Mouse (Mus musculus) kidney, embryonic 16.5 days (tissue): ENCODE data around the gene Hist2h2aa1. TPM values are rescaled to one million over a fixed set of nuclear protein-coding genes. Genes with fewer than 3 reads are reported as not detected.
A peak's percentile ranks its signal among the peaks of the same experiment; 100 is the strongest.
"Not testable (repeated sequence)": the region's sequence is repeated elsewhere in the genome, so short reads cannot be mapped to it uniquely, and the experiment has no call there.

Experiments
- ATAC-seq: fragments of 200-750 bp; cut with Nextera tagmentation; 2 replicates; pipeline ENCODE4 v1.8.0; 2017; ENCODE audit warnings: moderate TSS enrichment; ENCODE audit not compliant: low FRiP score, low TSS enrichment
- H3K27ac ChIP-seq: fragments of 300-500 bp; sonication (generic); 2 replicates; pipeline ENCODE4 v1.5.1; 2014; ENCODE audit warnings: low read length
- H3K27me3 ChIP-seq: fragments of 300-500 bp; sonication (generic); 2 replicates; pipeline ENCODE4 v1.6.1; 2014; ENCODE audit warnings: low read length, control low read depth, mixed read lengths; ENCODE audit not compliant: insufficient read depth
- H3K36me3 ChIP-seq: fragments of 300-500 bp; sonication (generic); 2 replicates; pipeline ENCODE4 v1.6.1; 2014; ENCODE audit warnings: low read length, control low read depth, mixed read lengths; ENCODE audit not compliant: insufficient read depth
- H3K4me1 ChIP-seq: fragments of 300-500 bp; sonication (generic); 2 replicates; pipeline ENCODE4 v1.6.1; 2014; ENCODE audit warnings: low read length, control low read depth, mixed read lengths; ENCODE audit not compliant: insufficient read depth
- H3K4me2 ChIP-seq: fragments of 300-500 bp; sonication (generic); replicated peaks from 2 replicates; pipeline ENCODE4 v1.6.1; 2014; ENCODE audit warnings: low read depth, low read length
- H3K4me3 ChIP-seq: fragments of 300-500 bp; sonication (generic); 2 replicates; pipeline ENCODE4 v1.5.1; 2014; ENCODE audit warnings: mild to moderate bottlenecking, low read length
- H3K9ac ChIP-seq: fragments of 300-500 bp; sonication (generic); replicated peaks from 2 replicates; pipeline ENCODE4 v1.6.1; 2014; ENCODE audit warnings: low read length
- H3K9me3 ChIP-seq: fragments of 300-500 bp; sonication (generic); 2 replicates; pipeline ENCODE4 v1.6.1; 2016; ENCODE audit warnings: low read length, control low read depth
- WGBS: fragments of 180-500 bp; shearing (Covaris S2); extraction: QIAGEN DNeasy Blood & Tissue Kit; methylation state at CpG from one replicate; pipeline ENCODE4 v1.1.7; 2014; 5-methylcytosine and 5-hydroxymethylcytosine counted together
- polyA plus RNA-seq: library from polyadenylated mRNA; unstranded; fragments of >200 nt; fragmentation: Nextera tagmentation; extraction: Ambion mirVana; gene quantifications from 2 replicates; pipeline ENCODE4 v1.2.1, GENCODE M21; 2015

Hist2h2aa1 gene
- polyA plus RNA-seq, 1 experiment from 2014 or later, result 14.2 TPM

DNA sequence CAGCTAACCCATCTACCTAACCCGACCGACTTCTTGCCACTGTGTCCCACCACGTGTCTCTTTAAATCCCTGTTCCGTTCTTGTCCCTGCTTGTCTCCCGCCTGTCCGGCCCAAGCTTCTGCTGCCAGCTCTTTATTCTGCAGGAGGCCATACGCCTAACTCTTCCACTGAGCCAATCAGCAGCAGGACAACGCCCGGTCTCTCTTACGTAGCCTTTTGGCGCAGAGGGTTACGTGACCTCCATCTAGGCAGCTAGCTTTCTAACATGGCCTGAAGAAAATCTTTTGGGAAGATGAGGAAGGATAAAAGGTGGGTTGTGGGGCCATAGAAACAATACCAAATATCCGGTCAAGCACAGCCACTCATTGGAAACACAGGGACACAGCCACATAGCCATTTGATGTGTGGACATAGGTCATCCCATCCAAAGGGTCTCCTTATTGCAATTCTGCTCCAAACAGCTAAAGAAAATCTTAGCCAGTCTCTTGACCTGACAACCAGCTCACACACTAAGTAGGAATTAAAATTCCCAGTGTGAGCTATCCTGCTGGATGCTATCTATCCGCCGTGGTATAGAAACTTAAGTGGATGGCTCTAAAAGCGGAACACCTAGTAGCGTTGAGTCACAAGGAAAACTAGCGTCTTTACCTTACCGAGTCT is 17.0 kb downstream of the Hist2h2aa1 start:
- ATAC-seq, result peak; percentile 87
- Histone ChIP-seq H3K9ac (peak overlapping the region; percentile 85), H3K4me3 (peak overlapping the region; percentile 55), H3K9me3 (no peaks in the 10 kb centered on the region), H3K4me1 (peaks cover 23% of the 10 kb centered on the region), H3K4me2 (peak overlapping the region; percentile 79), H3K27me3 (no peaks in the 10 kb centered on the region), H3K36me3 (no peaks in the 10 kb centered on the region), H3K27ac (peak overlapping the region; percentile 99)
- WGBS, result under 1% methylated on average over 19 of the region's 19 CpGs

- Histone ChIP-seq H3K36me3 (no peaks in the 10 kb centered on the region), H3K27me3 (no peaks in the 10 kb centered on the region), H3K9me3 (no peaks in the 10 kb centered on the region), H3K4me1 (peaks cover 30% of the 10 kb centered on the region), H3K4me2 (peak within 1 kb of the TSS; percentile 79), H3K27ac (peak within 1 kb of the TSS; percentile 99), H3K4me3 (peak within 1 kb of the TSS; percentile 55), H3K9ac (peak within 1 kb of the TSS; percentile 85)
- under 1% methylated on average over 40 of the region's 40 CpGs for whole genome bisulfite sequencing
- ATAC-seq, result peak; percentile 90
These were observed 17.8 kb downstream of the Hist2h2aa1 start, which contains the start of gene Hist2h4 for GRCm38 (mm10) chr3:96262979-96263550. TSS of gene Hist2h4 (minus strand) at chr3:96263311.

GRCm38 (mm10) chr3:96263558-96264403 is 18.5 kb downstream of the Hist2h2aa1 start:
- WGBS, result 4% methylated on average over 27 of the region's 27 CpGs
- Histone ChIP-seq H3K36me3 (no peaks in the 10 kb centered on the region), H3K27me3 (no peaks in the 10 kb centered on the region), H3K9ac (peak overlapping the region; percentile 71), H3K9me3 (no peaks in the 10 kb centered on the region), H3K4me2 (peak overlapping the region; percentile 79), H3K4me1 (peaks cover 32% of the 10 kb centered on the region), H3K4me3 (peak overlapping the region; percentile 55), H3K27ac (peak overlapping the region; percentile 99)
- ATAC-seq, result peak; percentile 40; the same call in 1 of the 2 replicates

- peak overlapping the region; percentile 71 for H3K9ac ChIP-seq
- no peaks in the 10 kb centered on the region for H3K9me3 ChIP-seq
- WGBS, result 72% methylated on average over 7 of the region's 7 CpGs
- peaks cover 32% of the 10 kb centered on the region for H3K4me1 ChIP-seq
- H3K4me2 ChIP-seq, result peak overlapping the region; percentile 79
- no peak for ATAC-seq
- no peaks in the 10 kb centered on the region for H3K27me3 ChIP-seq
- peak overlapping the region; percentile 55 for H3K4me3 ChIP-seq
- H3K36me3 ChIP-seq, result no peaks in the 10 kb centered on the region
- H3K27ac ChIP-seq, result peak overlapping the region; percentile 99
These were observed 19.2 kb downstream of the Hist2h2aa1 start for GRCm38 (mm10) chr3:96264404-96264949.

GRCm38 (mm10) chr3:96266132-96266710 is 20.9 kb downstream of the Hist2h2aa1 start:
- Histone ChIP-seq H3K9me3 (no peaks in the 10 kb centered on the region), H3K27ac (no peak overlapping the region), H3K27me3 (no peaks in the 10 kb centered on the region), H3K36me3 (no peaks in the 10 kb centered on the region), H3K4me3 (no peak overlapping the region), H3K9ac (no peak overlapping the region), H3K4me1 (peaks cover 32% of the 10 kb centered on the region), H3K4me2 (no peak overlapping the region)
- no peak for ATAC-seq
- 90% methylated on average over 8 of the region's 8 CpGs for WGBS

DNA sequence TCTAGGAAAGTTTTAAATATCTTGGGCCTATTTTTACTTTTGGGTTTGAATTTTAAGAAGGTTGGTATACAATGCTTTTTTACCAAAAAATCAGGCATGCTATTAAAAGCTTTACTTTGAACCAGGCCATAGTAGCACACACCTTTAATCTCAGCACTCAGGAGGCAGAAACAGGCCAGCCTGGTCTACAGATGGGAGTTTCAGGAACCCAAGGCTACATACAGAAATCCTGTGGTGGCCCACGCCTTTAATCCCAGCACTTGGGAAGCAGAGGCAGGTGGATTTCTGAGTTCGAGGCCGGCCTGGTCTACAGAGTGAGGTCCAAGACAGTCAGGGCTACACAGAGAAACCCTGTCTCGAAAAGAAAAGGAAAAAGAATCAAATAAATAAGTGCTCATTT is 22.2 kb downstream of the Hist2h2aa1 start:
- peak overlapping the region; percentile 97 for H3K27ac ChIP-seq
- H3K4me1 ChIP-seq, result peaks cover 24% of the 10 kb centered on the region
- ATAC-seq, result no peak
- H3K36me3 ChIP-seq, result no peaks in the 10 kb centered on the region
- H3K9ac ChIP-seq, result peak overlapping the region; percentile 26
- no peaks in the 10 kb centered on the region for H3K9me3 ChIP-seq
- WGBS, result 76% methylated on average over 4 of the region's 4 CpGs
- no peaks in the 10 kb centered on the region for H3K27me3 ChIP-seq
- H3K4me3 ChIP-seq, result no peak overlapping the region
- H3K4me2 ChIP-seq, result 0 out of 2 replicates have a peak overlapping the region, but pooled peaks have one; percentile 50

DNA sequence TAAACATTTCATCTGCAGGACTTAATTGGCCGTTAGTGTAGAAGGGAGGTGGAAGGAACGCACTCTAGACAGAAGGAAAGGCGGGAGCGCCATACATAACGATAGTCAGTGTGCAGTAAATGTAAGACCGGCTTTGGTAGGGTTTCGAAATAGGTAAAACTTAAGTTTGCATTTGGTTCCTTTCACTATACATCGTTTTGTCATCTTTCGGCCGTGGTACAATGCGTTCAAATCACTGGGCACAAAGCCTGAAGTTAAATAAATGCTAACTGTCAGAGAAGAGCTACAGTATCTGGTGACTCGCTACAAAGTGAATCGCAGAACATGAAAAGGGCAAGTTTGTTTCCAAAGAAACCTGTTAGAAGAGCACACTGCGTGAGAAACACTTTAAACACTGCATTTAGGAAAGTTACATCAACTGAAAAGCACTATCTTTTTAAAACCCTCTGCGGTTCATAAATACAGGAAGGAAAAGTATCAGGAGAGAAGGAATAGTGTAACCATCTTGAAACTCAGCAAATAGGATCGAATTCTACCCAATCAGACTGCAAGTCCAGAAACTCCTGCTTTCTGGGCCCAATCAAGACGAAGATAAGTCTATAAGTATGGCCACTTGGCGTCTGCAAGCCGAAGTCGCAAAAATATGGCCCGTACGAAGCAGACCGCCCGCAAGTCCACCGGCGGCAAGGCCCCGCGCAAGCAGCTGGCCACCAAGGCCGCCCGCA is 22.9 kb downstream of the Hist2h2aa1 start, which contains the start of gene Hist2h3b:
TSS of gene Hist2h3b (plus strand) at position 604 of the 725 bp plus-strand sequence.
- no peaks in the 10 kb centered on the region for H3K9me3 ChIP-seq
- no peaks in the 10 kb centered on the region for H3K27me3 ChIP-seq
- ATAC-seq, result peak; percentile 73
- peaks cover 24% of the 10 kb centered on the region for H3K4me1 ChIP-seq
- WGBS, result 19% methylated on average over 28 of the region's 30 CpGs
- H3K4me3 ChIP-seq, result peak within 1 kb of the TSS; percentile 66
- H3K9ac ChIP-seq, result peak within 1 kb of the TSS; percentile 69
- H3K36me3 ChIP-seq, result no peaks in the 10 kb centered on the region
- H3K4me2 ChIP-seq, result peak within 1 kb of the TSS; percentile 67
- H3K27ac ChIP-seq, result peak within 1 kb of the TSS; percentile 98

DNA sequence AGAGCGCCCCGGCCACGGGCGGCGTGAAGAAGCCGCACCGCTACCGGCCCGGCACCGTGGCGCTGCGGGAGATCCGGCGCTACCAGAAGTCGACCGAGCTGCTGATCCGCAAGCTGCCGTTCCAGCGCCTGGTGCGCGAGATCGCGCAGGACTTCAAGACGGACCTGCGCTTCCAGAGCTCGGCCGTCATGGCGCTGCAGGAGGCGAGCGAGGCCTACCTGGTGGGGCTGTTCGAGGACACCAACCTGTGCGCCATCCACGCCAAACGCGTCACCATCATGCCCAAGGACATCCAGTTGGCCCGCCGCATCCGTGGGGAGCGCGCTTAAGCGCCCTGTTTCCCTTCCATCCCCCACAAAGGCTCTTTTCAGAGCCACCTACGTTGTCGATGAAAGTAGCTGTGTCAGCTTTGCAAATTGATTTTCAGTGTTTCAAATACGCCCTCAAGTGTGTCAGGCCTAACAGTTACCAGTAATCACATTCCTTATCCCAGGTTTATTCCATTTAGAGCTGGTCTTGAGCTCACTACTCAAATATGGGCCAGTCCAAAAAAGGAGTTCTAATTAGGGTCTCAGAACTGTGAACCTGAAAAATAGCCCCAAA is 23.6 kb downstream of the Hist2h2aa1 start:
- Histone ChIP-seq H3K4me1 (peaks cover 23% of the 10 kb centered on the region), H3K27ac (peak overlapping the region; percentile 98), H3K9ac (peak overlapping the region; percentile 69), H3K4me3 (peak overlapping the region; percentile 66), H3K4me2 (peak overlapping the region; percentile 67)
- H3K36me3 ChIP-seq, H3K9me3 ChIP-seq, H3K27me3 ChIP-seq: not testable (repeated sequence)
- WGBS, result 2% methylated on average over 9 of the region's 44 CpGs
- ATAC-seq, result peak; percentile 53
